In genomic region chr6:113843248-113843647, GRCm38 (mm10) we compare ENCODE assay signal across 13 mouse cellular contexts.
A peak's percentile ranks its signal among the peaks of the same experiment; 100 is the strongest.
DNase-seq lines count a peak whose midpoint lies in the region; ATAC-seq and TF ChIP-seq lines count a peak whose summit lies in the region.
"Had no signal": no experiment of that assay in that cellular context is flagged by ENCODE, and none has a peak within 500 bp of the region (broad histone marks: within the 10 kb centered on the region; RNA-seq: fewer than 3 reads in every experiment).

No protein-coding gene starts in this region.

- no peaks in the 10 kb centered on the region for H3K36me3 ChIP-seq in kidney, embryonic 16.5 days (ENCODE audit: insufficient read depth, low read length)
- H3K36me3 ChIP-seq in ES-E14 (ENCODE audit: control insufficient read depth, insufficient read depth, low read length, poor library complexity, severe bottlenecking): no peaks in the 10 kb centered on the region
- H3K36me3 ChIP-seq in limb, embryonic 10.5 days: no peaks in the 10 kb centered on the region
- H3K36me3 ChIP-seq: liver, embryonic 12.5 days; stomach, embryonic 15.5 days had no signal

- no peak overlapping the region for H3K4me3 ChIP-seq in kidney, embryonic 16.5 days (ENCODE audit: low read length)
- H3K4me3 ChIP-seq in ES-E14 (ENCODE audit: insufficient read depth in 1 of 2, low read depth in 1 of 2, low read length in 2 of 2, poor library complexity in 1 of 2, severe bottlenecking in 1 of 2): no peak overlapping the region
- H3K4me3 ChIP-seq in limb, embryonic 10.5 days: no peak overlapping the region
- H3K4me3 ChIP-seq: forebrain, embryonic 15.5 days; liver, embryonic 12.5 days; stomach, embryonic 15.5 days had no signal

- in situ Hi-C loops in ES-E14 (cut with MboI; ENCODE audit: low sequenced_read_pairs in 2 of 2, unreplicated experiment in 2 of 2): no loop called here

- no peak overlapping the region for H3K9ac ChIP-seq in kidney, embryonic 16.5 days (replicated peaks; ENCODE audit: low read length)
- no peak overlapping the region for H3K9ac ChIP-seq in ES-E14 (ENCODE audit: insufficient read depth, low read depth, low read length, poor library complexity, severe bottlenecking)
- H3K9ac ChIP-seq: forebrain, embryonic 15.5 days; liver, embryonic 12.5 days; stomach, embryonic 15.5 days had no signal

- no peak for DNase-seq in kidney, adult 9 months
- DNase-seq in ES-E14 (ENCODE audit: low read depth, low spot score): peak; percentile 17
- peak; percentile 30 for DNase-seq in ZHBTc4 (ENCODE audit: low read depth, low spot score)
- DNase-seq in limb, embryonic 10.5 days (ENCODE audit: low spot score): peak; percentile 65
- no peak for DNase-seq in gastrocnemius, postnatal 25 days
- no peak for DNase-seq in thymus, postnatal 14 days
- no peak for DNase-seq in T-cell, adult 2 months (ENCODE audit: low spot score)
- DNase-seq: layer of hippocampus, adult 9-11 months; right cerebral cortex, postnatal 25 days had no signal

- H3K27me3 ChIP-seq in kidney, embryonic 16.5 days (ENCODE audit: insufficient read depth, low read length): no peaks in the 10 kb centered on the region
- no peaks in the 10 kb centered on the region for H3K27me3 ChIP-seq in limb, embryonic 10.5 days (ENCODE audit: low read depth, poor library complexity, severe bottlenecking)
- H3K27me3 ChIP-seq: forebrain, embryonic 15.5 days; liver, embryonic 12.5 days; stomach, embryonic 15.5 days had no signal

- 10% methylated on average over 3 of the region's 3 CpGs for WGBS in kidney, embryonic 16.5 days
- 10% methylated on average over 3 of the region's 3 CpGs for WGBS in limb, embryonic 10.5 days

- peak; percentile 59 for ATAC-seq in kidney, embryonic 16.5 days (ENCODE audit: low FRiP score, low TSS enrichment)
- ATAC-seq: forebrain, embryonic 15.5 days; liver, embryonic 12.5 days had no signal

- H3K4me2 ChIP-seq in kidney, embryonic 16.5 days (replicated peaks; ENCODE audit: low read depth, low read length): no peak overlapping the region
- H3K4me2 ChIP-seq: forebrain, embryonic 15.5 days; liver, embryonic 12.5 days; stomach, embryonic 15.5 days had no signal

- H3K9me3 ChIP-seq in kidney, embryonic 16.5 days (ENCODE audit: low read length): no peaks in the 10 kb centered on the region
- no peaks in the 10 kb centered on the region for H3K9me3 ChIP-seq in ES-E14 (ENCODE audit: control insufficient read depth, insufficient read depth, low read depth, low read length)
- no peaks in the 10 kb centered on the region for H3K9me3 ChIP-seq in limb, embryonic 10.5 days (replicated peaks)
- H3K9me3 ChIP-seq: forebrain, embryonic 15.5 days; liver, embryonic 12.5 days; stomach, embryonic 15.5 days had no signal

- no peak overlapping the region for H3K27ac ChIP-seq in kidney, embryonic 16.5 days (ENCODE audit: low read length)
- H3K27ac ChIP-seq in ES-E14 (ENCODE audit: insufficient read depth, low read depth, low read length, poor library complexity, severe bottlenecking): no peak overlapping the region
- H3K27ac ChIP-seq in limb, embryonic 10.5 days: no peak overlapping the region
- H3K27ac ChIP-seq: forebrain, embryonic 15.5 days; liver, embryonic 12.5 days; stomach, embryonic 15.5 days had no signal

- H3K4me1 ChIP-seq in kidney, embryonic 16.5 days (ENCODE audit: insufficient read depth, low read length): no peaks in the 10 kb centered on the region
- H3K4me1 ChIP-seq in ES-E14 (ENCODE audit: control insufficient read depth in 2 of 2, insufficient read depth in 2 of 2, low read length in 2 of 2, poor library complexity in 1 of 2): no peaks in the 10 kb centered on the region
- peaks cover 9% of the 10 kb centered on the region for H3K4me1 ChIP-seq in limb, embryonic 10.5 days
- H3K4me1 ChIP-seq: liver, embryonic 12.5 days; stomach, embryonic 15.5 days had no signal

TF ChIP-seq in ES-E14, 5 proteins besides CTCF, POLR2A, EP300 and RAD21:
- TF ChIP-seq ZNF384 (IDR thresholded peaks at IDR 0.05; ENCODE audit: low read depth, low read length) (no peak), MAFK (IDR thresholded peaks at IDR 0.05; ENCODE audit: insufficient read depth, low read depth, low read length) (no peak), ZC3H11A (IDR thresholded peaks at IDR 0.05; ENCODE audit: borderline replicate concordance, low read depth, low read length) (no peak), CHD2 (IDR thresholded peaks at IDR 0.05; ENCODE audit: low read depth, low read length) (no peak), HCFC1 (IDR thresholded peaks at IDR 0.05; ENCODE audit: borderline replicate concordance, insufficient read depth, low read length) (no peak)

Comparison
In these comparisons a context has a peak if more than half of its experiments do, and no peak if none do; other contexts are left out.
1. DNase-seq: peak in ES-E14 (single experiment), ZHBTc4 (single experiment) and limb, embryonic 10.5 days (single experiment); none in kidney, adult 9 months (single experiment), gastrocnemius, postnatal 25 days (single experiment), thymus, postnatal 14 days (single experiment) and T-cell, adult 2 months (single experiment).